Mouse (Mus musculus) kidney, adult 2 months (tissue): ENCODE results near the gene Gabrb1. TPM values are rescaled to one million over a fixed set of nuclear protein-coding genes. Genes with fewer than 3 reads are reported as not detected.

ENCODE experiments used
- DNase-seq: peaks from one replicate; pipeline ENCODE4 v3.0.0; 2021
- H3K27ac ChIP-seq: fragments of 200-500 bp; 2 replicates; pipeline ENCODE4 v1.5.1; 2012; ENCODE audit warnings: low read depth, low read length, control low read depth, inconsistent platforms; ENCODE audit not compliant: insufficient read depth
- H3K27me3 ChIP-seq: fragments of 200-500 bp; replicated peaks from 2 replicates; pipeline ENCODE4 v1.6.1; 2012; ENCODE audit warnings: mild to moderate bottlenecking, moderate library complexity, low read length, inconsistent platforms; ENCODE audit not compliant: control insufficient read depth, insufficient read depth
- H3K36me3 ChIP-seq: fragments of 200-500 bp; 2 replicates; pipeline ENCODE4 v1.6.1; 2012; ENCODE audit warnings: mild to moderate bottlenecking, moderate library complexity, low read length, inconsistent platforms; ENCODE audit not compliant: control insufficient read depth, insufficient read depth
- H3K4me1 ChIP-seq: fragments of 200-500 bp; 2 replicates; pipeline ENCODE4 v1.6.1; 2011; ENCODE audit warnings: low read length; ENCODE audit not compliant: control insufficient read depth, insufficient read depth
- H3K4me3 ChIP-seq: fragments of 200-500 bp; 2 replicates; pipeline ENCODE4 v1.5.1; 2011; ENCODE audit warnings: mild to moderate bottlenecking, low read depth, low read length, control low read depth; ENCODE audit not compliant: insufficient read depth
- CTCF ChIP-seq: fragments of 200-500 bp; conservative IDR thresholded peaks from 2 replicates; pipeline ENCODE4 v1.5.1; 2011; ENCODE audit warnings: low read depth, mild to moderate bottlenecking, control low read depth, low read length, moderate library complexity, mixed read lengths; ENCODE audit not compliant: insufficient read depth, insufficient read length
- POLR2A ChIP-seq: fragments of 200-500 bp; IDR thresholded peaks from one replicate; pipeline ENCODE4 v1.6.1; 2011; ENCODE audit warnings: low read depth, low read length, control low read depth
- WGBS: fragments of 180-500 bp; shearing (Covaris S2); methylation state at CpG from one replicate; pipeline ENCODE4 v1.1.7; 2018; 5-methylcytosine and 5-hydroxymethylcytosine counted together
- polyA plus RNA-seq: library from polyadenylated mRNA; depleted of rRNA; stranded (reverse); fragments of >200 nt; gene quantifications from 2 replicates; pipeline ENCODE4 v1.2.3, GENCODE M21; 2012

Gene Gabrb1
- polyA plus RNA-seq, 1 experiment = 0.08 TPM

DNA sequence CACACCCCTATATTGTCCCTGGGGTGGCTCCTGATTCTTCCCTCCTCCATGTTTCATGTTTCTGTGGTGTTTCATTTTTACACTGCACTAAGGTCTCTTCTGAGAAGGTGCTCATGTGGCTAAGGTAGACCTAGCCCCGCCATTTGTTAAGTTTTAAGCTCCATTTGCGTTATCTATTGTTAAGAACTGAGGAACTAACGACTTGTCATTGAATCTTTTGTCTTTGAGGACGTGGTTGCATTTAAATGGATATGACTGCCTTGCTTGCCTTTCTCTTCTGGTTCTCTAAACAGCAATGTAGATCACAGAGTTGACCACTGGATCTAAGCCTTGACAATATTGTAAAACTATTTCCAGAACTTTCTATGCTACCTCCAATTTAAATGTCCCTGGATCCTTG is 265.7 kb downstream of the Gabrb1 start:
- no peaks in the 10 kb centered on the region for H3K36me3 ChIP-seq
- no peaks in the 10 kb centered on the region for H3K27me3 ChIP-seq
- TF ChIP-seq CTCF (no peak), POLR2A (no peak)
- no peak overlapping the region for H3K27ac ChIP-seq
- 66% methylated on average over 4 of the region's 4 CpGs for whole genome bisulfite sequencing
- no peak overlapping the region for H3K4me3 ChIP-seq
- no peaks in the 10 kb centered on the region for H3K4me1 ChIP-seq
- DNase-seq = no peak

DNA sequence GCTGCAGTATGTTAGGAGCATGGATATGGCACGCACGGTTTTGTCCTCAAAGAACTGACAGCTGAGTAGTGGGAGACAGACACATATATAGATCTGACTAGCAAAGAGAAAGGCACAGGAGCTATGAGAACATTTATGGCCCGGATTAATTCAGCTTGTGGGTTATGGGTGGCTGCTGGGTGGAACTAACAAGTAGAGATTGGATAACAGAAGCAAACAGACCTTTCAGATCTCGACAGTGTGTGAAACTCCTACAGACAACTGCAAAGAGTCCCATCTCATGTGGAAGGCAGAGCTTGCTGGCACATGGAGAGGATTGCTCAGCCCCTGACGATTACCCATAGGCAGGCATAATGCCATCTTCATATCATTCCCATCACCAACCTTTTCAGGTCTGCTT is 268.4 kb downstream of the Gabrb1 start:
- H3K4me1 ChIP-seq = no peaks in the 10 kb centered on the region
- H3K36me3 ChIP-seq = no peaks in the 10 kb centered on the region
- no peak overlapping the region for H3K27ac ChIP-seq
- 72% methylated on average over 5 of the region's 5 CpGs for WGBS
- no peak for TF ChIP-seq CTCF
- TF ChIP-seq POLR2A = no peak
- no peaks in the 10 kb centered on the region for H3K27me3 ChIP-seq
- no peak overlapping the region for H3K4me3 ChIP-seq
- no peak for DNase-seq

DNA sequence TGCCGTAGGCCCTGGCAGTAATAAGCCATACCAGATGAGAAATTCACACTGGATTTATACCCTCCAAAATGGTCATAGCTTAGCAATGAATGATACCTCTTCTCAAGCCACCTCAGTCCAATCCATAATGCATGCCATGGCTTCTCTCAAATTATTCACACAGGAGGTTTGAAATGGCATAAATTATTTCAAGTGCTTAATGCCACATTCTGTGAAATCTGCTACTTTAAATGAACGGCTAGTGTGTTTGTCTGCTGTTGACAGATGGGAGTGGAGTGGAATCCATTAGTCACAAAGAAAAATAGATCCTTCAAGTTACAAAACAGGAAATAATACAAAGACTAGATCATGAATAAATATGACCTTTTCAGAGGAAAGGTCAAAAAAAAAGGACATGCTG is 272.1 kb downstream of the Gabrb1 start:
- no peak for DNase-seq
- Histone ChIP-seq H3K36me3 (no peaks in the 10 kb centered on the region), H3K4me3 (no peak overlapping the region), H3K27ac (no peak overlapping the region), H3K4me1 (no peaks in the 10 kb centered on the region), H3K27me3 (no peaks in the 10 kb centered on the region)
- TF ChIP-seq CTCF = no peak
- no peak for TF ChIP-seq POLR2A
- WGBS = 68% methylated on average over 2 of the region's 2 CpGs

DNA sequence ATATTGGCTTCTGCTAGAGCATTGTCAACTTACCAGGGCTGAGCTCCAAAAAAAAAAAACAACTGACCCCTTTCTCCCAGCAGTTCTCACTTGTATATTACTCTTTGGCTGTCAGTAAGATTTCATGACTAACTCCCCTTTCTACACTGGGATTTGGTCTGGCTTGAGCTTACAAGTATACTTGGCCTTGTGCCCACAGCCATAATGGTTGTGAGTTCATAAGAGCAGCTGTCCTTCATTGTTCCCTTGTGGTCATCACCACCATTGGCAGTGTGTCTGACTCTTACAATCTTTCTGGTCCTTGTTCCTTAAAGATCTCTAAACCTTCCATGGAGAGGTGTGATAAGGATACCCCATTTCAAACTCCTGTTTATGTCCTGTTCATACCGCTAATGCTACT is 293.5 kb downstream of the Gabrb1 start:
- 92% methylated on average over 1 of the region's 1 CpGs for WGBS
- Histone ChIP-seq H3K27ac (no peak overlapping the region), H3K27me3 (no peaks in the 10 kb centered on the region), H3K36me3 (no peaks in the 10 kb centered on the region), H3K4me1 (no peaks in the 10 kb centered on the region), H3K4me3 (no peak overlapping the region)
- DNase-seq = no peak
- TF ChIP-seq CTCF (no peak), POLR2A (no peak)

DNA sequence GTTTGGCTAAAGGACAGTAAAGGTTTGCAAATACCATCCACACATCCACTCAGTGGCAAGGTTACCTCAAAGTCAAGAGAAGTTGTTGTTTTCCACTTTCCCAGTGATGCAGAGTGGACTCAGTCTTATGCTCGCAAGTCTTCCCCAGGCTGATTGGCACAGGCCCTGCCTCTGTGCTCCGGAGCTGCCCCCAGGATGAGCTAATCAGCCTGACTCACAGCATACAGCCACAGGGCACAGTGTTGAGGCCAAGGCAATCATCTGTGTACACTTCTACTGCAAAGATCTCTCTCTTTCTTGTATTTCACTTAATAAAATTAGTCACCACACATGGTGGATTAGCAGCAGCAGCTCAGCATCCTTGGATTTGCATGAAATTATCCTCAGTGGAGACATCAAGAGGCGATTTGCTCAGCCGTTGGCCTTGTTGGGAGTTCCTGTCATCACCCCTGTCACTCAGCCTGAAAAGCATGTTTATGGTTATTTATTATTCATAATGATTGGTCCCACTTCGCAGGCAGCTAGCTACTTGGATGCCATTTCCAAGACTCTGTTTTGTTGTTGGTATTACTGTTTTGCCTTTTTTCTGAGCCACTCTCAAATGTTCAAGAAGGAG is 297.3 kb downstream of the Gabrb1 start:
- DNase-seq = no peak
- H3K4me3 ChIP-seq = no peak overlapping the region
- no peaks in the 10 kb centered on the region for H3K36me3 ChIP-seq
- WGBS = 68% methylated on average over 5 of the region's 5 CpGs
- no peaks in the 10 kb centered on the region for H3K27me3 ChIP-seq
- H3K4me1 ChIP-seq = no peaks in the 10 kb centered on the region
- TF ChIP-seq POLR2A (no peak), CTCF (no peak)
- no peak overlapping the region for H3K27ac ChIP-seq

DNA sequence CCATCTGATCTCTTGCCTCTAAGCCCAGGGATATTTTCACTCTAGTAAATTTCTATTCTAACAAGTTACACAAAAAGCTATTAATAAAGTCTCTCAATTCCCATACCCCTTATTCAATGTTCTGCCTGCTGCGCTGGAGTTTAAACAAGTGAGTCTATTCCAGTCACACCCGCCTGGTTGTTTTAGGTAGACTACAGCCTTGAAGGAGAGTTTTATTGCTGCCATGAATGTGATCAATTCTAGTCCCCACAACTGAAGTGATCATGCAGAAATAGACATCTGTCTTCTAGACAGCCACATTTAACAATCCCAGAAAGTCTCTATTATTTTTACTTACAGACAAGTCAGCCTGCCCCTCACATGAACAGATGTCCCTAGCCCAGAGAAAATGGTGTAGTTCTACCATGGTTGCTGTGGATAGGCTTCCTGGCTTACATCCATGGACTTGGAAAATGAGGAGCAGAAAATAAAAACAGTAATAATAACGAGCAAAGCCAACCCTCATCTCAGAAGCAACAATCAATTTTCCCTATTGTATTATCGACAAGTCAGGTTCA is 307.0 kb downstream of the Gabrb1 start:
- H3K4me3 ChIP-seq = no peak overlapping the region
- no peak for DNase-seq
- no peak overlapping the region for H3K27ac ChIP-seq
- 77% methylated on average over 4 of the region's 4 CpGs for WGBS
- no peaks in the 10 kb centered on the region for H3K4me1 ChIP-seq
- no peak for TF ChIP-seq CTCF
- no peak for TF ChIP-seq POLR2A
- H3K27me3 ChIP-seq = no peaks in the 10 kb centered on the region
- H3K36me3 ChIP-seq = no peaks in the 10 kb centered on the region

DNA sequence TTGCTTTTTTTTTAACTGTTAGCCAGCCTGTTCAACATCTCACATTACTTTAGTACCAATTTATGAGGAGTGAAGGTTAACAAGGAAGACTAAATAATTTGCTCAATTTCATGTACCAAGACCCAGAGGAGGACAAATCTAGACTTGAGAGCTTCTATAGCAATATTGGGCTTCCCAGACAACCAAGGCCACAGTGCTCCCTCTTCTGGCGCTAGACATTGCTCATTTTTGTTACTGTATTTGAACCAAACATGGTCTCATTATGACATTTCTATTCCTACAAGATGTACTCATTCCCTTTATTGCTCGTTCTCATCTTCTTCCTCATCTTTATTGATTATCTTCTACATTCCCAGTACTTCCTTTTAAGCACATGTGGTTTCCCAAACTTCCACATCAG is 307.6 kb downstream of the Gabrb1 start:
- Histone ChIP-seq H3K27me3 (no peaks in the 10 kb centered on the region), H3K27ac (no peak overlapping the region), H3K4me3 (no peak overlapping the region), H3K36me3 (no peaks in the 10 kb centered on the region), H3K4me1 (no peaks in the 10 kb centered on the region)
- TF ChIP-seq POLR2A (no peak), CTCF (no peak)
- DNase-seq = no peak
- WGBS = 67% methylated on average over 2 of the region's 2 CpGs
